Mouse (Mus musculus) brain, embryonic 14.5 days (tissue): ENCODE measurements around the gene Gm3776. TPM values are rescaled to one million over a fixed set of nuclear protein-coding genes. Genes with fewer than 3 reads are reported as not detected.
"Not testable (repeated sequence)": the region's sequence is repeated elsewhere in the genome, so short reads cannot be mapped to it uniquely, and the experiment has no call there.

Source experiments
- DNase-seq: peaks from one replicate; pipeline ENCODE4 v3.0.0-alpha.2; 2011; ENCODE audit warnings: low read depth
- CTCF ChIP-seq: fragments of 200-500 bp; IDR thresholded peaks from 2 replicates; pipeline ENCODE4 v1.5.1; 2012; ENCODE audit warnings: inconsistent platforms, mild to moderate bottlenecking, moderate library complexity, borderline replicate concordance; ENCODE audit not compliant: insufficient read depth, insufficient read length; ENCODE audit errors: extremely low read depth
- POLR2A ChIP-seq: fragments of 200-500 bp; IDR thresholded peaks from 2 replicates; pipeline ENCODE4 v1.6.1; 2012; ENCODE audit warnings: mild to moderate bottlenecking, inconsistent platforms, borderline replicate concordance; ENCODE audit not compliant: poor library complexity, insufficient read depth, insufficient read length, severe bottlenecking; ENCODE audit errors: extremely low read depth
- polyA plus RNA-seq: library from polyadenylated mRNA; depleted of rRNA; stranded (reverse); fragments of >200 nt; gene quantifications from 2 replicates; pipeline ENCODE4 v1.2.3, GENCODE M21; 2012; rRNA removed

The Gm3776 gene
- polyA plus RNA-seq = not detected in 2 replicates

DNA sequence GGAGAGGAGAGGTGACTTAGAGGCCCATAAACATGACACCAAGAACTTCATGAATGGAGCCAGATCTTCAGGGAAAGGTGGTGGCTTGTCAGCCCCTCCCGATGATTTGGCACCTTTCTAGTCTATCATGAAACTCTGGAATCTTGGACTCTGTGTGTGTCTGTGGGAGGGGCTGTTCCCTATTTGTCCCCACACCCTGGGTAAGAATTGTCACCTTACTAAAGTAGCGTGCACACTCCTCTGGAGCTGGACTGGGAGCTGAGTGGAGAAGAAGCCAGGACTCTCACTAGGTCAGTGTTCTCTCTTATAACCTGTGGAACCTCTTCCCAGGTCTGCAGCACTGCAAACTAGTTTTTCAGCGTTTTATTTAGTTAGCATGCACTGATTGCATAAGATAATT, at the start of gene Gm3776:
Gene Gm3776, plus strand, starts transcription at position 216 of the 400 bp plus-strand sequence.
- not testable (repeated sequence) for DNase-seq

DNA sequence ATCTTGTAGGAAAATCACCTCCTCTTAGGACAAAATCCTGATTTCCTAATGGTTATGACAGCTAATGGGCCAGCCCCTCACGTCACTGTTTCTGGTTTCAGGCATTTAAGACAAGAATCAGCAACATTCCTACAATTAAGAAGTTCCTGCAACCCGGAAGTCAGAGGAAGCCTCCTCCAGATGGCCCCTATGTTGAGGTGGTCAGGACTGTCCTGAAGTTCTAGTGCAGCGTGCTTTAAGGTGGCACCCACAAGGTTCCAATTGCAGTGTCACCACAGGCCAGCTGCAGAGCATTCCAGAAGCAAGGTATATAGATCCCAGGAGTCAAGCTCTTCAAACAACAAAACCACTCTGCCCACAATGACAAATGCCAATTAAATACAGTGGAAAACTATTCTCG, 48.0 kb upstream of the Gm3776 start:
- TF ChIP-seq POLR2A (no peak), CTCF (no peak)
- DNase-seq = no peak

DNA sequence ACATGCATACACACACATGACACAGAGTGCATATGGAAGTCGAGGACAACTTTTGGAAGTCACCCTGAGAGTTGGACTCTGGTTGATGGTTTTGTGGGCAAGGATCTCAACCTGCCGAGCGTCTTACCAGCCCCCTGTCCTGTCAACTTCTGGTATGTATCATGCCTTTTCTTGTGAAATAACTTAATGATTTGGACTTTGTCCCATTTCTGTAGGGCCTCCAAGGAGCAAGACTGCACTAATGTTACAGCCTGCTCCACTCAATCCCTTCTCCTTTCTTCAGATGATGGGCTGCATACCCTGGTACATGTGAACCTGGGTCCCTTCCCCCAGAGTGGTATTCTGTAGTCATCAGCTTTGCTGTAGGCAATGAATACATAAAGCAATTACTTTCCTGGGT, 46.9 kb upstream of the Gm3776 start:
- TF ChIP-seq POLR2A (no peak), CTCF (no peak)
- DNase-seq = no peak

DNA sequence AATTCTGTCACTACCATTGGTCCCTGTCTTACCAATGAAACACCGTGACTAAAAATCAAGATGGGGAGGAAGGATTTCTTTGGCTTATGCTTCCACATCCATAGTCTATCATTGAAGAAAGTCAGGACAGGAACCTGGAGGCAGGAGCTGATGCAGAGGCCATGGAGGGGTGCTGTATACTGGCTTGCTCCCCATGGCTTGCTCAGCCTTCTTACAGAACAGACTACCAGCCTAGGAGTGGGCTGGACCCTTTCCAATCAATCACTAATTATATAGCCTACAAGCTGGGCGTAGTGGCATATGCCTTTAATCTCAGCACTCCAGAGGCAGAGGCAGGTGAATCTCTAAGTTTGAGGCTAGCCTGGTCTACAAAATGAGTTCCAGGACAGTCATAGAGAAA, 46.1 kb upstream of the Gm3776 start:
- TF ChIP-seq CTCF (no peak), POLR2A (no peak)

DNA sequence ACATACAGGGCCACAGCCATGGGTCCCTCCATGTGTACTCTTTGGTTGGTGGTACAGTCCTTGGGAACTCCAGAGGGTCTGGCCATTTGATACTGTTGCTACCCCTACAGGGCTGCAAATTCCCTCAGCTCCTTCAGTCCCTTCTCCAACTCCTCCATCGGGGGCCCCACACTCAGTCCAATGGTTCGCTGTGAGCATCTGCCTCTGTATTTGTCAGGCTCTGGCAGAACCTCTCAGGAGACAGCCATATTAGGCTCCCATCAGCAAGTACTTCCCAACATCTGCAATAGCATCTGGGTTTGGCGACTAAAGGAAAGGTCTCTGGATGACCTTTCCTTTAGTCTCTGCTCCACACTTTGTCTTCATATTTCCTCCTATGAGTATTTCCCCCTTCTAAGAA, 45.4 kb upstream of the Gm3776 start:
- TF ChIP-seq CTCF (no peak), POLR2A (no peak)
- no peak for DNase-seq

More for the DNA sequence above, 46.1 kb upstream of the Gm3776 start:
- DNase-seq = no peak

DNA sequence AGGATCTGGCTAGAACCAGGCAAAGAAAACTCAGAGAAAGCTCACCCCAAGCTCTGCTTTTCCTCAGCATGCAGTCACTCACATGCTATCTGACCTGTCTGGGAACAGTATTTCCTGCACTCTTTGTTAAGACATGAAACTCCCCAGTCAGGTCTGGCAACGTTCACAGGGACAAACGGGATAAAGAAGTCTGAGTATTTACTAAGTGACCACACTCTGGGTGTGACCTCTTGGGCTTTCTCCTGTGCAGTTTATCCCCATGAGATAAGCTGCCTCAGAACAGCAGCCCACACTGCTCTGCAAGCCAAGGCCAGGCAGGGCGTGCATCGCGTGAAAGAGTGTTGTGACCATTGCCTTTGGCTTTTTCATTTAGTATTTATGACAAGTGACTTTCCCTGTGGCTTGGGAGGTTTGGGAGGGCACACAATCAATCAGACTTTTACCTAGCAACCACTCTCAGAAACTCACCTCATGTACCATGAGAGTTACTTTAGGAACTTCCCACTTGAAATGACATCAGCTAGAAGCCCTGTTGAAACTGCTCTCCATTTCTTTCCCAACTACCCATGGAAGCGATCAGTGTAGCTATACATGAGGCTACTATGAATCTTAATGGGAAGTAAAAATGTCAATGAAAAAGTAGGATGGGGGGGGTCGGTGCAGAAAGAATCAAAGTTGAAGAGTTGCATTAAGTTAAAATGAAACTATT, 44.4 kb upstream of the Gm3776 start:
- TF ChIP-seq CTCF (no peak), POLR2A (no peak)
- no peak for DNase-seq

DNA sequence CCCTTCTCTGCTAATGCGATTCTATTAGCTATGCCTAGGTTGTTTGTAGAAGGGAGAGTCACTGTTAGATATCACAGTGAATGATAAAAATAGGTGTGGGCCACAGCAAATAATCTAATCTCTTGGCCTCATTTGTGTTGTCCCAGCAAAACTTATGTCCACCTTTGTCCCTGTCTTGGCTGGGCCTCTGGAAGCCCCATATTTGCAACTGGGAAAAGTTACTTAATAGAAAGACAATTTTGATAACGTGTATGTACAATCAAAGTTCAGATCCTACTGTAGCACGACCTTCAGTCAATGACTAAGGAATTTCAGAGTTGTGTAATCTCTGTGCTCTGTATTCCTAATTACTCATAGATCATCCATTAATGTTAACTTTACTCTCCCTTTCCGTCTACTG, 39.9 kb upstream of the Gm3776 start:
- no peak for TF ChIP-seq CTCF
- no peak for TF ChIP-seq POLR2A
- no peak for DNase-seq

DNA sequence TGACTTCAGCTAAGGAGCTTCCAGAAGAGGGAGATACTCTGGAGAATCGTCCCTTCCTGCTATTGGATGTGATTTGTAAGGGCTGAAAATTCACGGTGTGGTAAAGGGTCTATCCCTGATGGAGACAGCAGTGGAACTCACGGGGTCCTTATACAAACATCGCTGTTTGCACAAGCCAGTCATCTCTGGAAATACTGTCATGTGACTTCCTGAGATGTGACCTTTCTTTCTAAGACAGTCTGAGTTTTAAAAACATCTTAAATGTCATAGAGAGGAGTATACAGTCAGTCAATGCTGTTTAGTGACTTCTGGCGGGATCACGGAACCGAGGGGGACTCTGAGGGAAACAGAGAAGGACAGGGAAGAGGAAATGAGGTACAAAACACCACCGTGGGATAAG, 34.3 kb upstream of the Gm3776 start:
- TF ChIP-seq CTCF (no peak), POLR2A (no peak)
- DNase-seq = peak; percentile 1

DNA sequence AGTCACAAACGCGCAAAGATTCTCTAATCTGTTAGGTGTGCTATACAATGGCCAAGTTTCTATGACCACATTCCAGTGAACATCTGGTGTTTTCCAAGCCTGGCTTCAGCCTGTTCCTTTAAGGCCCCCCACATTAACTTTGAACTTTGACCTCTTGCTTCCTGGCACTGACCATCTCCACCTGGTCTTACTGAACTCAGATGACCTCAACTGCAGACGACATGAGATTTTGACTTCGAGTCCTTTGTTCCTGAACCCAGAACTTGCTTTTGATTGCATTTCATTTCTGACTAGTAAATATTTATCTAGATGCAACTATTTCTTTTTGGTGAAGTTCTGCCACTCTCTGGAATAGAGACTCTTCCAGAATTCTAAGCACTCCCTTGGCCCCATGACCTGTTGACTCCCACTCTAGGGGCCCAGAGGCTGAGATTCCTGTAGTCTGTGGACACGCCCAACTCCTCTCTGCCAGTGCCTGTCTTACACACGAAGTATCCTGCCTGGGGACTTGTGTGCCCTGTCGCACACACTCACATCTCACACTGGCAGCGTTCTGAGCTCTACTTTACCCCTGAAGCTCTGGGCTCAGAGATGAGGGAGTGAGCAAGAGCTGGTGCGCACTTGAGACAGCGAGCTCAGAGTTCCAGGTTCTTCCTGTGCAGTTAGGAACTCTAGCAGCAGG, 33.6 kb upstream of the Gm3776 start:
- TF ChIP-seq CTCF (no peak), POLR2A (no peak)
- DNase-seq = no peak

DNA sequence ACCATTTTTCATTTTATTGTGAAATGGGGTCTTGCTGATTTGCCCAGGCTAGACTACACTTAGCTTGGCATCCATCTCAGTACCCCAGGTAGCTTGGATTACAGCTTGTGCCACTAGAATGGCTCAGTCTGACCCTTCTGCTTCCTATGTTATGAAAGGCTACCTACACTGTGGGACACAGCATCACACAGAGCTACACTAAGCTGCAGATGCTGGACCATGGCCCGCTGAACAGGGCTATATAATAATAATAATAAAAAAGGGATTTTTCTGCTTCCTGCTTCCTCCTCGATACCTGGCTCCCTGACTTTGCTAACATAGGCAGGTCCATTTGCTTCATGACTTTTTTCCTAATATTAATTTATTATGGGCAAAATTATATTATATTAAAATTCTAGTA, 32.5 kb upstream of the Gm3776 start:
- TF ChIP-seq POLR2A (no peak), CTCF (no peak)
- DNase-seq = no peak

DNA sequence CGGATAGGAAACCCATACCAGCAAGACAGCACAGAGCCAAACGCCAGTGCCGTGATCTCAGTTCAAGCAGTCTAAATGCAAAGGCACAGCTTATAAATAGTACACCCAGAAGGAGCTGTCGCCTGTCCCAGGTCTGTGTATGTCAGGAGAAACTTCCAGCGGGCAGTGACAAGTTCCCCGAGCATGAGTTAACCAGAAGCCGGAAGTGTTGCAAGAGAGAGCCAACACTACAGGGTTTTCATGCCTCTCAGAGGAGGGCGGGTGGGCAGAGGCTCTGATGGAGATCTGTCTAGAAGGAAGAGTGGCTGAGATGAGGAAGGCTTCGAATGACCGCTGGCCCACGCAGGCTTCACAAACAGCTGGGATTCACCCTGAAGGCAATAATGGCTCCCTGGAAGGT, 31.6 kb upstream of the Gm3776 start:
- DNase-seq = no peak
- no peak for TF ChIP-seq CTCF
- no peak for TF ChIP-seq POLR2A

DNA sequence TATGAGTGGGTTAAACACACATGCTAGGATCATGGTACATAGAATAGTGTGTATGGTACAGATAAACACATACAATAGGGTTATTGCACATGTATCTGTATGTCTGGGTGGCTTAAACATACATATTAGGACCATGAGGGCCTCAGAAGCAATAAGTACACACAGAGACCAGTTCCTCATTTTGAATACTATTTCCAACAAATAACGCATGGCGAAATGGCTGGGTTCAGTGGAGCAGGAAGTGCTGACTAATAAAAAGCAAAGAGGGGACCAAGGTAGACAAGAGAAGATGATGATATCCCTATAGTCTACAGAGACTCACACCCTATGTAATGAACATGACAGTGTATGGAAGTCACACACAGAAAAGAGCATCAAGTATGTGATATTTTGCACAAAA, 28.8 kb upstream of the Gm3776 start:
- TF ChIP-seq POLR2A (no peak), CTCF (no peak)
- no peak for DNase-seq

DNA sequence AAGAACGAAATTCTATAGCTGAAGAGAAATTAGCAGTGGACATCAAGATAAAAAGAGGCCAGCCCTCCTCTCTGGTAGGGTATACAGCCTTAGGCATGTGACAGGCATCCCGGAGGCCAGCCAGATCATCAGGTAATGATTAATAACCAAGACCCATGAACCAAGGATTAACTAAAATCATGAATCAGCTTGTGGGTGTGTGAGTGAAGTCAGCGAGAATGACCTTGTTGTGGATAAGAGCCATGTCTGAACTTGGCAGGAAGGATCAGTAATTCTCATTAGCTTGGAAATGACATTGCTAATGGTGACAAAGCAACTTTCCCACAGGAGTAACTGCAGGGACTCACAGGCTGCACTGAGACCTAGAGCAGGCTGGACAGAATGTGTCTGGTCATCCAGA, 27.3 kb upstream of the Gm3776 start:
- not testable (repeated sequence) for DNase-seq

DNA sequence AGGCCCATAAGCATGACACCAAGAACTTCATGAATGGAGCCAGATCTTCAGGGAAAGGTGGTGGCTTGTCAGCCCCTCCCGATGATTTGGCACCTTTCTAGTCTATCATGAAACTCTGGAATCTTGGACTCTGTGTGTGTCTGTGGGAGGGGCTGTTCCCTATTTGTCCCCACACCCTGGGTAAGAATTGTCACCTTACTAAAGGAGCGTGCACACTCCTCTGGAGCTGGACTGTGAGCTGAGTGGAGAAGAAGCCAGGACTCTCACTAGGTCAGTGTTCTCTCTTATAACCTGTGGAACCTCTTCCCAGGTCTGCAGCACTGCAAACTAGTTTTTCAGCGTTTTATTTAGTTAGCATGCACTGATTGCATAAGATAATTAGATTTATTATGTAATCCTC, 26.5 kb upstream of the Gm3776 start, which contains the start of gene Gsta1:
Gene Gsta1, plus strand, starts transcription at position 196 of the 400 bp plus-strand sequence.
- DNase-seq = not testable (repeated sequence)

DNA sequence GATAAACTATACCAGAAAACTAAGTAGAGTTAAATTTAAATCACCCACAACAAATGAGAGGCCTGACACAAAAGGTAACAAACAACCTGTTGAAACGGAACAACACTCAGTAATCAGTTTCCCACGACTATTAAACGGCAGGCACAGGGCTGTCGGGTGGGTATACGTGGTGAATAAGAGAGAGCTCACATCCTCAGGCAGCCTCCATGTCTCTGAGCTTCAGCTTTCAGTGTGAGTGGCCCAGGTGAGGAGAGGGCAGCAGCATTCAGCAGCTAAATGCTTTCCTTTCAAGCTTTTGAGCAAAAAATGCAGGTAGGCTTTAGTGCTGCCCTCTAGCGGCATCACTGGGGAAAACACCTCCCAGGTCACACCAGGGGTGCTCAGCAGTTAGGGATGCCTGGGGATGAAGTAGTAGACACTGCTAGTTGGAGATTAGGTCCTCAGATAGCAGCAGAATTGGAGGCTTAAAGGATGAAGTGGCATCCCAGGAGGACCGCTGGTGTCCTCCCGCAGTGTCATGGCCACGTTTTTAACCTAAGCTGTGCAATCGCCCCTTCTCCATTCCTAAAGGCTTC, 23.7 kb upstream of the Gm3776 start:
- DNase-seq = not testable (repeated sequence)

DNA sequence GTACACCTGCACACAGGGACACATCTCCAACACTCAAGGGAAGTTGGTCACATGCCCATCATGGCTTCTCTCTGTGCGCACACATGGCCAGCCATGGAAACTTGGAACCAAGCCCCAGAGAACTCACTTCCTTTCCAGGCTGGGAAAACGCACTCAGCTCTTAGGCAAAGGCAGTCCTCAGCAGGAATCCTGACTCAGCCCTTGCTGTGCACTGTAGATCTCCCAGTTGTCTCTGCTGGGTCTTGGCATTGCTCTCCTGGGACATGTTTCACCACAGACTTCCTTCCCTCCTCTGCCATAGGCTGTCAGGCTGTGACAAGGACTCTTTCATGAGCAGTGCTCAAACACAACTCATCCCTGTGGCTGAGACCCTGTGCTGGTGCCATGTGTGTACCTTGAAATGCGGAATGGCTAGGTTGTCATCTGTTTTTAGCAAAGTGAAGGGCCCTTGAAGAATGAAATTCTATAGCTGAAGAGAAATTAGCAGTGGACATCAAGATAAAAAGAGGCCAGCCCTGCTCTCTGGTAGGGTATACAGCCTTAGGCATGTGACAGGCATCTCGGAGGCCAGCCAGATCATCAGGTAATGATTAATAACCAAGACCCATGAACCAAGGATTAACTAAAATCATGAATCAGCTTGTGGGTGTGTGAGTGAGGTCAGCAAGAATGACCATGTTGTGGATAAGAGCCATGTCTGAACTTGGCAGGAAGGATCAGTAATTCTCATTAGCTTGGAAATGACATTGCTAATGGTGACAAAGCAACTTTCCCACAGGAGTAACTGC, 1.1 kb upstream of the Gm3776 start:
- peak; percentile 1 for DNase-seq
